Mouse (Mus musculus): ENCODE measurements around the gene Rad51. TPM values are rescaled to one million over a fixed set of nuclear protein-coding genes. Genes with fewer than 3 reads are reported as not detected.
A peak's percentile ranks its signal among the peaks of the same experiment; 100 is the strongest.

Rad51 gene
- polyA plus RNA-seq, 1 experiment from 2014 or later, result 51.3 TPM

DNA sequence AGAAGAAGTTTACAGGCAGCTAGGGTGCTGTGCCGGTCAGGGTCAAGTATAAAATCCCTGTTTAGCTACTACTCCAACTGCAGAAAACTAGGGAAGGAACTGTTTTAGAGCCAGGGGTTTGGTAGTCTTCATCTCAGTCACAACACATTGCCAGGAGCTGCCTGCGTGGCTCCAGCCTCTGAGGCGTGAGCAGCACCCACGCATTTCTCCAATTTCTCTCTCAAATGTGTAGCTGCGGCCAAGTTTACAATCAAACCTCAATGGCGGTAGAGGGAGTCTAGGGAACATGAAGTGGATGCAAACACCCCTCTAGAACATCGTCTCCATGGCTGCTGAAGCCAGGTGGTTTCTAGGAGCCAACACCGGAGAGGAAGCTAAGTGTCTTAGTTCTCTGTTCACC lies 35.2 kb downstream of the Rad51 start:
- peaks cover 93% of the 10 kb centered on the region for H3K36me3 ChIP-seq
- ATAC-seq (ENCODE audit: low FRiP score, low read depth), result no peak
- no peaks in the 10 kb centered on the region for H3K27me3 ChIP-seq
- H3K9me3 ChIP-seq, result peaks cover 4% of the 10 kb centered on the region; the same call in 1 of the 2 replicates
- no peak overlapping the region for H3K27ac ChIP-seq (replicated peaks)
- H3K4me2 ChIP-seq (replicated peaks), result no peak overlapping the region
- no peaks in the 10 kb centered on the region for H3K4me1 ChIP-seq
- no peak overlapping the region for H3K9ac ChIP-seq (replicated peaks)
- 93% methylated on average over 8 of the region's 8 CpGs for WGBS
- H3K4me3 ChIP-seq, result no peak overlapping the region

DNA sequence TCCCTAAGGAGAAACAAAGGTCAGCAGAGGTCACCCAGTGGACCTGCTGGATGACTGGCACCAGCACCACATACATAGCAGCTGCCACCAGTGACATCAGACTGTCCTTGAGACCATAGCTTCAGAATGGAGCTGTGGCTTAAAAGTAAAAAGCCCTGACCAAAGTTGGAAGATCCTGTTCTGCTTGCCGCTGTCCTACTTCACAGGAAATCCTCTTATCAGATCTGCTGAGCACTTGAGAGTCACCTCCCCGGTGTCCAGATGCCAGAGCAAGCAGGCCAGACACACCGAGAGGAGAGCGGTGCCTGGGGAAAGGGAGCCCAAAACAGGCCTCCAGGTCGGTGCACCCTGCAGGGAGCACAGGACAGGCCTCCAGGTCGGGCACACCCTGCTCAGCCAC lies 39.7 kb downstream of the Rad51 start:
- no peak for ATAC-seq (ENCODE audit: low FRiP score, low read depth)
- peaks cover 70% of the 10 kb centered on the region for H3K36me3 ChIP-seq
- 91% methylated on average over 6 of the region's 6 CpGs for WGBS
- no peak overlapping the region for H3K27ac ChIP-seq (replicated peaks)
- H3K27me3 ChIP-seq, result no peaks in the 10 kb centered on the region
- H3K4me3 ChIP-seq, result no peak overlapping the region
- no peaks in the 10 kb centered on the region for H3K9me3 ChIP-seq
- H3K4me2 ChIP-seq (replicated peaks), result no peak overlapping the region
- H3K9ac ChIP-seq (replicated peaks), result no peak overlapping the region
- H3K4me1 ChIP-seq, result peaks cover 15% of the 10 kb centered on the region

DNA sequence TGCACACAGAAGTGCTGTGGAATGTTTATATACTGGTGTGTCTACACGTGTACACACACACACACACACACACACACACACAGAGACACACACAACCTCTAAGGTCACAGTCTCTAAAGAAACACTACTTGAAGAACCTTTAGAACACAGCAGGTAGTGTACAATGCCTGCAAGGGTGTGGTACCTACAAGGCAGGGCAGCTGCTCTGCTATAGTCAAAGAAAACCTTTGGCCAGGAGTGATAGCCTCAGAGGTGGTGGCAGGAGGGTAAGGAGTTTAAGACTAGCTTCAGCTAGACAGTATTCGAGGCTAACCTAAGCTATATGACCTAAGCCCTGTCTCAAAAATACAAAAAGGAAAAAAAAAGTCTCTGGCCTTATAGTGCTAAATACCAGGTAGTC lies 42.1 kb downstream of the Rad51 start:
- no peak overlapping the region for H3K9ac ChIP-seq (replicated peaks)
- WGBS, result 82% methylated on average over 2 of the region's 2 CpGs
- no peak for ATAC-seq (ENCODE audit: low FRiP score, low read depth)
- H3K4me3 ChIP-seq, result no peak overlapping the region
- no peak overlapping the region for H3K27ac ChIP-seq (replicated peaks)
- H3K27me3 ChIP-seq, result no peaks in the 10 kb centered on the region
- H3K4me2 ChIP-seq (replicated peaks), result no peak overlapping the region
- H3K4me1 ChIP-seq, result peaks cover 19% of the 10 kb centered on the region
- no peaks in the 10 kb centered on the region for H3K9me3 ChIP-seq
- H3K36me3 ChIP-seq, result peaks cover 46% of the 10 kb centered on the region

DNA sequence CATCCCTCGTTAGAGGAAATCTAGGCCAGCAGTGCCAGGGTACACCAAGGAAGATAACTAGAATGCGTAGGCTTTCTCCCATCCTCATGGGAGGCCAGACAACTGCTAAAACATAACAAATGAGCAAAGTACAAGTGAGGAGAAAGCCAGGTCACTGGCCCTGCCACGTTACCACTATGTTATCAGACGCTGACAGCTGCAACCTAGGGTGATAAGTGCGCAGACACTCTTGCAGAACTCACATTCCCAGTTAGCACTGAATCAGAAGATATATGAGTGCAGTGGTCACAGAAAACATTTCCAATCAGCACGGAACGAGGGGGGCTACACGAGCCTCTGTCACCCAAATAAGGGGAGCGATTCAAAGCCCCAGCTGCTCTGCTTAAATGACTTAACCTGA lies 42.8 kb downstream of the Rad51 start:
- 0 out of 2 replicates have a peak overlapping the region, but pooled peaks have one; percentile 88 for H3K4me3 ChIP-seq
- no peak overlapping the region for H3K27ac ChIP-seq (replicated peaks)
- no peaks in the 10 kb centered on the region for H3K9me3 ChIP-seq
- peaks cover 39% of the 10 kb centered on the region for H3K36me3 ChIP-seq
- 0 out of 2 replicates have a peak overlapping the region, but pooled peaks have one; percentile 86 for H3K9ac ChIP-seq (replicated peaks)
- H3K4me1 ChIP-seq, result peaks cover 19% of the 10 kb centered on the region
- 91% methylated on average over 9 of the region's 9 CpGs for WGBS
- H3K4me2 ChIP-seq (replicated peaks), result peak overlapping the region; percentile 97
- H3K27me3 ChIP-seq, result no peaks in the 10 kb centered on the region
- no peak for ATAC-seq (ENCODE audit: low FRiP score, low read depth)

DNA sequence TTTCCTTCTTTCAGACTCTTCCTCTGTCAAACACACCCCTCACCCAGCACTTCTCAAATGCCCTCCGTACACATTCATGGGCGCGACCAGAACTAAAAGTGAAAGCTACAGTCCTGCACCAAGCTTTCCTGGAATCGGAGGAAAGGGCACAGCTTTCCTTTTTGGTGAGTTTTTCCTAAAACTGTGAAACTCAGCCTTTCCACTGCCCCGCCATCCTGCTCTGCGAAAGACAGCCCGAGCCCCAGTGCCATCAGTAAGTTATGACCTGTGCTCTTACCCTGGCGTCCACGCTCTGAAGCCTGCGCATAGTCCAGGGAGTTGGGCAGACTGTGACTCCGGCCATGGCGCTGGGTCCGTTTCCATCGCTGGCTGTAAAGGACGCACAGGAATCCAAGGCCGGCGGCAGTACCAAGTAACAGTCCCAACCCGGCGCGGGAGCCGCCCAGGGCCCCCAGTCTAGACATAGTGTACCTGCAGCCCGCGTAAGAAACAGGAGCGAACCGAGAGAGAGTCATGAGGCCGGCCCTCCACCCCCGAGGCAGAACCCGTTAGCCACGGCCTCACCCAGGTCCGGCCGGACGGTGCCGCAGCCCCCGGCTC lies 43.6 kb downstream of the Rad51 start:
- Histone ChIP-seq H3K9ac (replicated peaks) (peak overlapping the region; percentile 86), H3K4me3 (peak overlapping the region; percentile 88), H3K27me3 (no peaks in the 10 kb centered on the region), H3K36me3 (peaks cover 31% of the 10 kb centered on the region), H3K27ac (replicated peaks) (peak overlapping the region; percentile 57), H3K4me1 (peaks cover 19% of the 10 kb centered on the region), H3K4me2 (replicated peaks) (peak overlapping the region; percentile 97), H3K9me3 (no peaks in the 10 kb centered on the region)
- ATAC-seq (ENCODE audit: low FRiP score, low read depth), result no peak
- WGBS, result 9% methylated on average over 34 of the region's 34 CpGs

DNA sequence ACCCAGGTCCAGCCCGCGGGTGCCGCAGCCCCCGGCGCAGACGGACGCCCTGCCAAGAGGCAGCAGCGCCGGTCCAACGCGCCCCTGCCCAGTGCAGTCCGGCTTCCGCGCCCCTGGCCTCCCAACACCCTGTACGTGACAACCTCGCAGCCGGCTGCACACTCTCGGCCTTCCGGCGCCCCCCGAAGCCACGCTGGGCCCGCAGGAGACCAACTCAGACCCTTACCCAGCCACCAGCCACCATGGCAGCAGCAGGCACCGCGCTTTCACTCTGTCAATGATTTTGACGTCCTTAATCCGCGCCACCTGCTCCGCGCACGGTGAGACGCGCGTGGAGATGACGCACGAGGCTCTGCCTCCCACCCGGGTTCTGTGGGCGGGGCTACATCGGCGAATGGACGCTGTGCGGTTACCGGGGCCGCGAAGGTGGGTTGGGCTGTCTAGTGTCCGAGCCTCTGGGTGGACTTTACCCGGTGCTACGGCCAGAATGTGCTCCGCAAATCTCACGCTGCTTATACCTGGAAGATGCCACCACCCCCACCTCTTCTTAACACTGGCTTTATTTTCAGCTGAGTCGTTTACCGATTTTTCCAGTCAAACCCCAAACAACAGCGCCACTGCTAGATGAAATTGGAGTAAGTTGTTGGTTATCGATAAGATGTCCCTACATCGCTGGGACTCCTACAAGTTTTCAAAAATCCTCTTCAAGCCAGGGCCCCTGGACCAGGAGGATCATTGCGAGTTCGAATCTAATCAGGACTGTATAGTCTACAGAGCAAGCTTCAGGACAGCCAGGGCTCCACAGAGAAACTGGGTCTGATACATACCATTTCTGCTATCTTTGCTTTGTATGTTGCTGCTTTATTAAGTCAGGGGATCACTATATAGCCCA lies 44.3 kb downstream of the Rad51 start, which contains the start of gene Rmdn3:
Rmdn3 (minus strand) TSS at position 354 of the 892 bp plus-strand sequence.
- Histone ChIP-seq H3K4me1 (peaks cover 19% of the 10 kb centered on the region), H3K36me3 (peaks cover 24% of the 10 kb centered on the region), H3K27me3 (no peaks in the 10 kb centered on the region), H3K4me2 (replicated peaks) (peak within 1 kb of the TSS; percentile 97), H3K9ac (replicated peaks) (peak within 1 kb of the TSS; percentile 86), H3K9me3 (no peaks in the 10 kb centered on the region), H3K4me3 (peak within 1 kb of the TSS; percentile 88), H3K27ac (replicated peaks) (peak within 1 kb of the TSS; percentile 57)
- 1% methylated on average over 57 of the region's 57 CpGs for WGBS
- peak; percentile 91 for ATAC-seq (ENCODE audit: low FRiP score, low read depth)

DNA sequence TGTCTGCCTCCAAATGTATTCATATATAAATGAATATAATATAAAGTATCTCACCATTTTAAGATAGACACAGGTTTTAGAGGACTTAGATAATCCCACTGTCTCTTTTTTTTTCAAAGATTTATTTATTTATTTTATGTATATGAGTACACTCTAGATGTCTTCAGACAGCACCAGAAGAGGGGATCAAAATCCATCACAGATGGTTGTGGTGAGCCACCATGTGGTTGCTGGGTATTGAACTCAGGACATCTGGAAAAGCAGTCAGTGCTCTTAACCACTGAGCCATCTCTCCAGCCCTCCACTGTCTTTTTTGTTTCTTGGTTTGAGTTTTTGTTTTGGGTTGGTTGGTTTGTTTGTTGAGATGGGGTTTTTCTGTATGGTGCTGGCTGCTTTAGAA lies 45.2 kb downstream of the Rad51 start:
- H3K4me1 ChIP-seq, result peaks cover 19% of the 10 kb centered on the region
- ATAC-seq (ENCODE audit: low FRiP score, low read depth), result no peak
- H3K4me3 ChIP-seq, result no peak overlapping the region
- no peak overlapping the region for H3K4me2 ChIP-seq (replicated peaks)
- no peaks in the 10 kb centered on the region for H3K27me3 ChIP-seq
- H3K9ac ChIP-seq (replicated peaks), result no peak overlapping the region
- H3K36me3 ChIP-seq, result peaks cover 14% of the 10 kb centered on the region; the same call in 1 of the 2 replicates
- no peak overlapping the region for H3K27ac ChIP-seq (replicated peaks)
- no peaks in the 10 kb centered on the region for H3K9me3 ChIP-seq

DNA sequence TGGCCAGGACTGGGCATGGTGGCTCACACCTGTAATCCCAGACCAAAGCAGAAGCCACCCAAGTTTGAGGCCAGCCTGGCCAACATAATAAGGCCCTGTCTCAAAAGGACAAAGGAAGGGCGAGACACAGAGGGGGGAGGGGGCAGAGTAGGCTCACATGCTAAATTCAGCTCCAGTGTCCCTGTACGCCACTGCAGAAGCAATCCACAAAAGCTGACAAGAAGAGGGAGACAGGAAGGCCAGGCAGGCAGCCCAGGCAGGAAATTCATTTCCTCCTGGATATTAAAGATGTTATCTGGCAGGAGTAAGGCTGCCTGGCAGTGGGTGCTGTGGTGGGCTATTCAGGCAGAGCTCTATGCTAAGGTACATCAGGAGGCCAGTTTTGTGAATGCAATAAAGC lies 48.7 kb downstream of the Rad51 start:
- Histone ChIP-seq H3K9ac (replicated peaks) (peak overlapping the region; percentile 24; the same call in 1 of the 2 replicates), H3K4me2 (replicated peaks) (no peak overlapping the region), H3K4me1 (peaks cover 6% of the 10 kb centered on the region), H3K27me3 (peaks cover 30% of the 10 kb centered on the region), H3K27ac (replicated peaks) (no peak overlapping the region), H3K9me3 (no peaks in the 10 kb centered on the region), H3K36me3 (no peaks in the 10 kb centered on the region), H3K4me3 (no peak overlapping the region)
- ATAC-seq (ENCODE audit: low FRiP score, low read depth), result no peak
- 23% methylated on average over 2 of the region's 2 CpGs for WGBS

DNA sequence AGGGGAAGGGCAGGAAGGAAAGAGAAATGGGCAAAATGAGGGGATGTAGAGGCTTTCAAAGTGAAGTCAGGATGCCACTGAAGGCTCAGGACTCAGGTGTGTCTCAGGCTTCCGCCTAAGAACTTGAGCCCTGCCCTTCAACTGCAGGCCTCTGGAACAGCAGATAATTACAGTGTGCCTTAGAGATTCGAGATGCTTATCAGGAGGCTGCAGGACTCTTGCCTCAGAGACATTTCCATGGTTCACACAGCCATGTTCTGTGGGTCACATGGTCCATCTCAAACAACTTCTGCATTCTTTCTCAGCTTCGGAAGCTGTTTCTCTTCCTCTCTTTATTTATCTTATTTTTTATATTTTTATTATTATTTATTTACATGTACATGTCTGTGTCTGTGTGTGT lies 50.5 kb downstream of the Rad51 start:
- no peak overlapping the region for H3K4me2 ChIP-seq (replicated peaks)
- H3K4me3 ChIP-seq, result no peak overlapping the region
- ATAC-seq (ENCODE audit: low FRiP score, low read depth), result no peak
- H3K27me3 ChIP-seq, result peaks cover 49% of the 10 kb centered on the region
- H3K27ac ChIP-seq (replicated peaks), result no peak overlapping the region
- H3K36me3 ChIP-seq, result no peaks in the 10 kb centered on the region
- H3K9ac ChIP-seq (replicated peaks), result no peak overlapping the region
- H3K4me1 ChIP-seq, result peaks cover 16% of the 10 kb centered on the region
- WGBS, result 65% methylated on average over 3 of the region's 3 CpGs
- H3K9me3 ChIP-seq, result no peaks in the 10 kb centered on the region

DNA sequence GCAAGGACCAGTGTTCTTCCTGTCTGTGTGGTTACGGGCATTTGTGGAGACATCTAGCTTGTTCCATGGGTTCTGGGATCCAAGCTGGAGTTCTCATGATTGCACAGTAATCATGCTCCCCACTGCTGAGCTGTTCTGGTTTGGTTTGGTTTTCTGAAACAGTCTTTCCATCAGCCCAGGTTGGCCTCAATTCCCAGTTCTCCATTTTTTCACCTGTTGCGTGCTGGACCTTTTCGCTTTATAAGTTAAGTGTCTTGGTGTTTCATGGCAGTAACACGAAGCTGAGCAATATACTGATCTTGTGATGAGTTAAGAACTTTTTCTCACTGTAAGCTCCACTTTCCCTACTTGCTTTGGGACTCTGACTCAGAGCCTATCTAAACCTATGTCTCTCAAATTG lies 51.4 kb downstream of the Rad51 start:
- H3K4me1 ChIP-seq, result peaks cover 16% of the 10 kb centered on the region
- H3K9me3 ChIP-seq, result no peaks in the 10 kb centered on the region
- no peak overlapping the region for H3K4me3 ChIP-seq
- no peak for ATAC-seq (ENCODE audit: low FRiP score, low read depth)
- no peak overlapping the region for H3K4me2 ChIP-seq (replicated peaks)
- H3K27me3 ChIP-seq, result peaks cover 56% of the 10 kb centered on the region
- H3K36me3 ChIP-seq, result no peaks in the 10 kb centered on the region
- H3K9ac ChIP-seq (replicated peaks), result no peak overlapping the region
- 90% methylated on average over 4 of the region's 4 CpGs for WGBS
- H3K27ac ChIP-seq (replicated peaks), result no peak overlapping the region

DNA sequence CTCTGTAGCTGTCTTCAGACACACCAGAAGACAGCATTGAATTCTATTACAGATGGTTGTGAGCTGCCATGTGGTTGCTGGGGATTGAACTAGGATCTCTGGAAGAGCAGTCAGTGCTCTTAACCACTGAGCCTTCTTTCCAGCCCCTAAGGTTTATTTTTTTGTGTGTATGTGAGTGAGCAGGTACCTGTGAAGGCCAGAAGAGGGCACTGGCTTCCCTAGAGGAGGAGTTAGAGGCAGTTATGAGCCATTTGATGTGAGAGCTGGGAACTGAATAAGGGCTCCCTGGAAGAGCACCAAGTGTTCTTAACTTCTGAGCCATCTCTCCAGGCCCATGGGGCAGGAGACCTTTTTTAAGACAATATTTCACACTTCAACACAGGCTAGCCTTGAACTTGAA lies 52.8 kb downstream of the Rad51 start:
- H3K9ac ChIP-seq (replicated peaks), result no peak overlapping the region
- no peak overlapping the region for H3K4me3 ChIP-seq
- H3K4me2 ChIP-seq (replicated peaks), result no peak overlapping the region
- no peak overlapping the region for H3K27ac ChIP-seq (replicated peaks)
- no peaks in the 10 kb centered on the region for H3K36me3 ChIP-seq
- no peak for ATAC-seq (ENCODE audit: low FRiP score, low read depth)
- peaks cover 16% of the 10 kb centered on the region for H3K4me1 ChIP-seq
- H3K9me3 ChIP-seq, result no peaks in the 10 kb centered on the region
- H3K27me3 ChIP-seq, result peaks cover 60% of the 10 kb centered on the region

Data from midbrain, embryonic 12.5 days (tissue).